Mouse (Mus musculus) heart, adult 2 months (tissue): Measurements from ENCODE around the gene Psmd3. TPM values are rescaled to one million over a fixed set of nuclear protein-coding genes. Genes with fewer than 3 reads are reported as not detected.
"Not testable (repeated sequence)": the region's sequence is repeated elsewhere in the genome, so short reads cannot be mapped to it uniquely, and the experiment has no call there.

Experiments used
- DNase-seq, 2 experiments: peaks; one replicate each; pipeline ENCODE4 v3.0.0; 2021
- H3K27ac ChIP-seq: fragments of 200-600 bp; 2 replicates; pipeline ENCODE4 v1.8.1; 2022
- H3K27me3 ChIP-seq: fragments of 200-500 bp; 2 replicates; pipeline ENCODE4 v1.6.1; 2012; ENCODE audit warnings: mild to moderate bottlenecking, low read length, inconsistent platforms, mixed read lengths; ENCODE audit not compliant: control insufficient read depth, insufficient read depth
- H3K36me3 ChIP-seq: fragments of 200-500 bp; 2 replicates; pipeline ENCODE4 v1.6.1; 2012; ENCODE audit warnings: low read length, inconsistent platforms; ENCODE audit not compliant: control insufficient read depth, insufficient read depth
- H3K4me1 ChIP-seq: fragments of 200-500 bp; 2 replicates; pipeline ENCODE4 v1.6.1; 2011; ENCODE audit warnings: low read length; ENCODE audit not compliant: control insufficient read depth, insufficient read depth
- H3K4me3 ChIP-seq: fragments of 200-600 bp; 2 replicates; pipeline ENCODE4 v1.8.1; 2022
- H3K79me2 ChIP-seq: fragments of 200-500 bp; replicated peaks from 2 replicates; pipeline ENCODE4 v1.6.1; 2012; ENCODE audit warnings: mild to moderate bottlenecking, inconsistent platforms, low read length, moderate library complexity, mixed read lengths; ENCODE audit not compliant: control insufficient read depth, insufficient read depth
- H3K9ac ChIP-seq: fragments of 200-500 bp; 2 replicates; pipeline ENCODE4 v1.6.1; 2012; ENCODE audit warnings: low read depth, mild to moderate bottlenecking, control low read depth, inconsistent platforms, low read length, mixed read lengths
- CTCF ChIP-seq: fragments of 200-600 bp; IDR thresholded peaks from 2 replicates; pipeline ENCODE4 v1.8.1; 2022; ENCODE audit warnings: antibody characterized with exemption, mild to moderate bottlenecking, moderate library complexity
- EP300 ChIP-seq: fragments of 200-500 bp; IDR thresholded peaks from 2 replicates; pipeline ENCODE4 v1.6.1; 2011; ENCODE audit warnings: low read depth, low read length, control low read depth; ENCODE audit not compliant: insufficient read depth
- POLR2A ChIP-seq: fragments of 200-500 bp; IDR thresholded peaks from 2 replicates; pipeline ENCODE4 v1.6.1; 2011; ENCODE audit warnings: mild to moderate bottlenecking, low read depth, low read length, control low read depth; ENCODE audit not compliant: insufficient read depth
- WGBS: fragments of 180-500 bp; shearing (Covaris S2); methylation state at CpG from one replicate; pipeline ENCODE4 v1.1.7; 2018; 5-methylcytosine and 5-hydroxymethylcytosine counted together
- intact Hi-C: fragments of 180-260 bp; cut with DNase I; formaldehyde crosslinking; loops from one replicate; pipeline ENCODE4 v1.15.1; 2025
- polyA plus RNA-seq: library from polyadenylated mRNA; depleted of rRNA; stranded (reverse); fragments of >200 nt; gene quantifications from 2 replicates; pipeline ENCODE4 v1.2.3, GENCODE M21; 2012
- total RNA-seq, 2 experiments: library from RNA; stranded (reverse); gene quantifications; 2 replicates each; pipeline ENCODE4 v1.2.3; 2021

The Psmd3 gene
- total and polyA plus RNA-seq, 3 experiments, result 89.5 to 144 (median 105) TPM

DNA sequence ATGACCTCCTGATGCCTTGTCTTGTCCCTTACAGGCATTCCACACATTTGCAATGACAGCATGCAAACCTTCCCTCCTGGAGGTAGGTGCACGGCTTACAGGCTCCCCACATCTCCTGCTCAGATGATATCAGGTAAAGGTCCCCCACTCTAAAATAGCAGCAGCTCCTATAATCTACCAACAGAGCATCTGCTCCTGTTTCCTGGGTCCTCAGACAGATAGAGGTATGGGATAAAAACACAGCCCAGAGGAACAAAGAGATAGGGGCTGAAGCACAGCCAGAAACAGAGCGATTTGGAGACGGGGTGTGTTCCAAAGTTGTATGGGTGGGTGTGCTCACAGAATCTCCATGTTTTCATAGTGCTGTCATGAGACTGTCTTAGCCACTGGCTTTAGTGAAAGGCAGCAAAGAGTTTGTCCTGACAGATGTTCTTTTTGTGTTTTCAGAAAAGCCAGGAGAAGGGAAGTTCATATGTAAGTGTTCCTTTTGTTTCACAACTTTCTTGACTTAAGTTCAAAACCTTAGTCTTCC is 11.0 kb upstream of the Psmd3 start:
- peaks cover 4% of the 10 kb centered on the region for H3K27me3 ChIP-seq
- H3K79me2 ChIP-seq, result no peaks in the 10 kb centered on the region
- no peak overlapping the region for H3K4me3 ChIP-seq
- H3K27ac ChIP-seq, result no peak overlapping the region
- no peak for TF ChIP-seq POLR2A
- TF ChIP-seq CTCF, result no peak
- no peaks in the 10 kb centered on the region for H3K4me1 ChIP-seq
- no peak overlapping the region for H3K9ac ChIP-seq
- DNase-seq, result no peak
- intact Hi-C loops, result no loop called here
- WGBS, result 49% methylated on average over 3 of the region's 3 CpGs
- no peaks in the 10 kb centered on the region for H3K36me3 ChIP-seq

- intact Hi-C loops, result no loop called here
- no peak overlapping the region for H3K9ac ChIP-seq
- WGBS, result 29% methylated on average over 5 of the region's 5 CpGs
- no peak for TF ChIP-seq POLR2A
- TF ChIP-seq EP300, result no peak
- no peak for TF ChIP-seq CTCF
- no peak for DNase-seq
- H3K27ac ChIP-seq, result no peak overlapping the region
- H3K79me2 ChIP-seq, result no peaks in the 10 kb centered on the region
- no peaks in the 10 kb centered on the region for H3K36me3 ChIP-seq
- H3K27me3 ChIP-seq, result peaks cover 1% of the 10 kb centered on the region
- no peak overlapping the region for H3K4me3 ChIP-seq
- H3K4me1 ChIP-seq, result no peaks in the 10 kb centered on the region
Observed at GRCm38 (mm10) chr11:98671857-98672256, 10.5 kb upstream of the Psmd3 start.

- no peak overlapping the region for H3K27ac ChIP-seq
- H3K9ac ChIP-seq, result no peak overlapping the region
- WGBS, result 62% methylated on average over 5 of the region's 5 CpGs
- no peaks in the 10 kb centered on the region for H3K79me2 ChIP-seq
- no peaks in the 10 kb centered on the region for H3K4me1 ChIP-seq
- H3K27me3 ChIP-seq, result peaks cover 1% of the 10 kb centered on the region
- no peaks in the 10 kb centered on the region for H3K36me3 ChIP-seq
- intact Hi-C loops, result no loop called here
- H3K4me3 ChIP-seq, result no peak overlapping the region
- DNase-seq, result no peak
- TF ChIP-seq EP300, result no peak
- TF ChIP-seq CTCF, result no peak
- TF ChIP-seq POLR2A, result no peak
Observed at GRCm38 (mm10) chr11:98672482-98672881, 9.9 kb upstream of the Psmd3 start.

DNA sequence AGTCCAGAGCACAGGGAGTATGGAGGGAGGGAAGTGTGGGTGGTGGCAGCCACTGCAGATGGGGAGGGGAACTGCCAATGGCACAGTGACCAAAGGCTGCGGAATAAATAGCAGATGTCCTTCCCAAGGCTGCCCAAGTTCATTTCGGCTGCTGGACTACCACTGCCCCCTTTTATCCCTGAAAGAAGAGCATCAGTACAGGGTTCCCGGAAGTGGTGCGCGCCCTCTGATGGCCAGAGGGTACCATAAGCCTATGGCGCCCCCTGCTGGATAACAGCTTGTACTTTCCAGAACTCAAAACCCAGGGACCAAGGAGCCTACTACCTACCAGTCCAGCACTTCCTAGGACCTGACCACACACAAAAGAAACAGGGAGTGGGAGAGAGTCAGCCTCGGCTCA is 9.2 kb upstream of the Psmd3 start:
- 4% methylated on average over 7 of the region's 7 CpGs for WGBS
- H3K27ac ChIP-seq, H3K27me3 ChIP-seq, H3K79me2 ChIP-seq, H3K4me3 ChIP-seq, intact Hi-C loops, H3K9ac ChIP-seq, H3K36me3 ChIP-seq, H3K4me1 ChIP-seq: not testable (repeated sequence)
- peak; percentile 62 for TF ChIP-seq CTCF
- peak; percentile 52 to 61 for DNase-seq

- H3K27ac ChIP-seq, result no peak overlapping the region
- TF ChIP-seq POLR2A (no peak), CTCF (no peak), EP300 (no peak)
- DNase-seq, result no peak
- 33% methylated on average over 7 of the region's 7 CpGs for WGBS
- no peaks in the 10 kb centered on the region for H3K36me3 ChIP-seq
- no peak overlapping the region for H3K4me3 ChIP-seq
- intact Hi-C loops, result no loop called here
- no peaks in the 10 kb centered on the region for H3K79me2 ChIP-seq
- no peak overlapping the region for H3K9ac ChIP-seq
- no peaks in the 10 kb centered on the region for H3K4me1 ChIP-seq
- H3K27me3 ChIP-seq, result no peaks in the 10 kb centered on the region
Observed at GRCm38 (mm10) chr11:98675829-98676363, 6.5 kb upstream of the Psmd3 start.

GRCm38 (mm10) chr11:98680023-98680422 is 2.3 kb upstream of the Psmd3 start:
- H3K4me1 ChIP-seq, result peaks cover 1% of the 10 kb centered on the region
- no peak overlapping the region for H3K9ac ChIP-seq
- no peak overlapping the region for H3K27ac ChIP-seq
- WGBS, result 96% methylated on average over 1 of the region's 1 CpGs
- no peaks in the 10 kb centered on the region for H3K27me3 ChIP-seq
- DNase-seq, result no peak
- peaks cover 4% of the 10 kb centered on the region for H3K79me2 ChIP-seq
- intact Hi-C loops, result no loop called here
- H3K36me3 ChIP-seq, result no peaks in the 10 kb centered on the region; the same call in 1 of the 2 replicates
- H3K4me3 ChIP-seq, result no peak overlapping the region
- TF ChIP-seq EP300 (no peak), CTCF (peak; percentile 25)

- H3K36me3 ChIP-seq, intact Hi-C loops, H3K27me3 ChIP-seq, H3K4me1 ChIP-seq, DNase-seq, H3K27ac ChIP-seq, H3K9ac ChIP-seq, H3K4me3 ChIP-seq, H3K79me2 ChIP-seq: not testable (repeated sequence)
- WGBS, result 97% methylated on average over 4 of the region's 4 CpGs
Observed at GRCm38 (mm10) chr11:98680595-98680994, 1.8 kb upstream of the Psmd3 start.
